Mouse (Mus musculus) embryonic facial prominence, embryonic 14.5 days (tissue): Measurements from ENCODE around the gene Nckap5l. TPM values are rescaled to one million over a fixed set of nuclear protein-coding genes. Genes with fewer than 3 reads are reported as not detected.

Experiments
- ATAC-seq: fragments of 200-750 bp; cut with Nextera tagmentation; 2 replicates; pipeline ENCODE4 v1.8.0; 2017; ENCODE audit warnings: low read depth, moderate number of reproducible peaks, moderate TSS enrichment
- DNase-seq: peaks from one replicate; pipeline ENCODE4 v3.0.0-alpha.2; 2015; ENCODE audit warnings: low spot score
- H3K27ac ChIP-seq: fragments of 300-500 bp; sonication (generic); replicated peaks from 2 replicates; pipeline ENCODE4 v1.5.1; 2014; ENCODE audit warnings: low read depth, mild to moderate bottlenecking, low read length, moderate library complexity
- H3K27me3 ChIP-seq: fragments of 300-500 bp; sonication (generic); replicated peaks from 2 replicates; pipeline ENCODE4 v1.6.1; 2014; ENCODE audit warnings: low read length; ENCODE audit not compliant: control insufficient read depth, insufficient read depth
- H3K36me3 ChIP-seq: fragments of 300-500 bp; sonication (generic); 2 replicates; pipeline ENCODE4 v1.6.1; 2014; ENCODE audit warnings: low read length, mixed read lengths; ENCODE audit not compliant: control insufficient read depth, insufficient read depth
- H3K4me1 ChIP-seq: fragments of 300-500 bp; sonication (generic); 2 replicates; pipeline ENCODE4 v1.6.1; 2014; ENCODE audit warnings: antibody characterized with exemption, low read length; ENCODE audit not compliant: control insufficient read depth, insufficient read depth
- H3K4me2 ChIP-seq: fragments of 300-500 bp; sonication (generic); 2 replicates; pipeline ENCODE4 v1.6.1; 2014; ENCODE audit warnings: low read depth, mild to moderate bottlenecking, low read length, moderate library complexity, mixed read lengths
- H3K4me3 ChIP-seq: fragments of 300-500 bp; sonication (generic); 2 replicates; pipeline ENCODE4 v1.5.1; 2014; ENCODE audit warnings: low read depth, mild to moderate bottlenecking, low read length
- H3K9ac ChIP-seq: fragments of 300-500 bp; sonication (generic); 2 replicates; pipeline ENCODE4 v1.6.1; 2014; ENCODE audit warnings: low read depth, mild to moderate bottlenecking, low read length, moderate library complexity, mixed read lengths
- H3K9me3 ChIP-seq: fragments of 300-500 bp; sonication (generic); 2 replicates; pipeline ENCODE4 v1.6.1; 2016; ENCODE audit warnings: low read length; ENCODE audit not compliant: control insufficient read depth
- WGBS: fragments of 180-500 bp; shearing (Covaris S2); extraction: QIAGEN DNeasy Blood & Tissue Kit; methylation state at CpG from one replicate; pipeline ENCODE4 v1.1.7; 2014; 5-methylcytosine and 5-hydroxymethylcytosine counted together
- polyA plus RNA-seq: library from polyadenylated mRNA; unstranded; fragments of >200 nt; fragmentation: Nextera tagmentation; extraction: Ambion mirVana; gene quantifications from 2 replicates; pipeline ENCODE4 v1.2.1, GENCODE M21; 2014

Gene Nckap5l
- polyA plus RNA-seq, result 12.5 and 13.1 TPM in 2 replicates

DNA sequence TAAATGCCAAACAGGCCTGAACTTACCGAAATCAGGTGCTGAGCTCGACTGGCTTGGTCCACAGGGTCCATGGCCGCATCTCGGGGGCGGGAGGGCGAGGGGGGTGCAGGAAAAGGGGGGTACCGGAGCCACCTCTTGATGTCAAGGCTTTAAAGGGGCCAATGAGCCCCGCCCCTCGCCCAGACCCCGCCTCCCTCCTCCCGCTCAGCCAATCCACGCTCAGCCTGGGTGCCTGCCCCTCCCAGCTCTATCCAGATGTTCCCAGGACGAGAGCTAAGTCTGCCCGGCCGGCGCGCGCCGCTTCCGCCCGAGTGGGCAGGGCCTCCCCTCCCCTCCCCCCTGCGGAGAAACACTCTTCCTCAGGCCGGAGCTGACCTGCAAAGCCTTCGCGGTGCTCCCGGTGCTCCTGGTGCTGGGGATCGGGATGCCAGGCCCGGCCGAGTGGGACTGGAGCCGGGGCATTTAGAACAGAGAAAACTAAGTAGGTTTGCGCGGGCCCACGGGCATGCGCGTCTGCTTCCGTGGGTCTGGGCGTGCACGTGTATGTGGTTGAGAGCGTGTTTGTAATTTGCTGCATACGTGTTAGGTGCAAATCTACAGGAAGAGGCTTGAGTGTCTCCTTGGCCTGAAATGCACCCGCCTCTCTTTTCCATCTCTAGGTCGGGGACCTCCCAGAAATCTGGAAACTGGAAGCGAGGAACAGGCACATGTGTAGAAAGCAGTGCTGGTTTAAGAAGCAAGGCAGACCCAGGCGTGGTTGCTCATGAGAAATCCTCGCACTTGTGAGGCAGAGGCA, at the start of gene Nckap5l:
Gene Nckap5l, minus strand, starts transcription at position 143 of the 796 bp plus-strand sequence.
- peak within 1 kb of the TSS; percentile 85 for H3K4me3 ChIP-seq
- no peaks in the 10 kb centered on the region for H3K27me3 ChIP-seq
- peaks cover 24% of the 10 kb centered on the region for H3K4me1 ChIP-seq
- peak; percentile 97 for DNase-seq
- WGBS, result under 1% methylated on average over 29 of the region's 45 CpGs
- peak within 1 kb of the TSS; percentile 93 for H3K27ac ChIP-seq
- peak within 1 kb of the TSS; percentile 61 for H3K4me2 ChIP-seq
- 0 out of 2 replicates have a peak, but pooled peaks cover 20% of the 10 kb centered on the region for H3K36me3 ChIP-seq
- H3K9me3 ChIP-seq, result no peaks in the 10 kb centered on the region
- peak; percentile 95 for ATAC-seq
- peak within 1 kb of the TSS; percentile 84 for H3K9ac ChIP-seq

- Histone ChIP-seq H3K36me3 (no peaks in the 10 kb centered on the region), H3K27me3 (no peaks in the 10 kb centered on the region), H3K9me3 (no peaks in the 10 kb centered on the region), H3K27ac (no peak overlapping the region), H3K9ac (no peak overlapping the region), H3K4me1 (peaks cover 38% of the 10 kb centered on the region), H3K4me3 (no peak overlapping the region), H3K4me2 (no peak overlapping the region)
- 68% methylated on average over 15 of the region's 15 CpGs for WGBS
- ATAC-seq (no peak), DNase-seq (no peak)
Observed at GRCm38 (mm10) chr15:99505324-99506095, 48.0 kb upstream of the Nckap5l start.

GRCm38 (mm10) chr15:99503256-99503655, 45.7 kb upstream of the Nckap5l start:
- H3K9me3 ChIP-seq, result no peaks in the 10 kb centered on the region
- no peak overlapping the region for H3K4me2 ChIP-seq
- no peak overlapping the region for H3K27ac ChIP-seq
- DNase-seq, result no peak
- H3K36me3 ChIP-seq, result no peaks in the 10 kb centered on the region
- H3K9ac ChIP-seq, result no peak overlapping the region
- ATAC-seq, result no peak
- H3K27me3 ChIP-seq, result no peaks in the 10 kb centered on the region
- WGBS, result 63% methylated on average over 5 of the region's 5 CpGs
- peaks cover 38% of the 10 kb centered on the region for H3K4me1 ChIP-seq
- no peak overlapping the region for H3K4me3 ChIP-seq

DNA sequence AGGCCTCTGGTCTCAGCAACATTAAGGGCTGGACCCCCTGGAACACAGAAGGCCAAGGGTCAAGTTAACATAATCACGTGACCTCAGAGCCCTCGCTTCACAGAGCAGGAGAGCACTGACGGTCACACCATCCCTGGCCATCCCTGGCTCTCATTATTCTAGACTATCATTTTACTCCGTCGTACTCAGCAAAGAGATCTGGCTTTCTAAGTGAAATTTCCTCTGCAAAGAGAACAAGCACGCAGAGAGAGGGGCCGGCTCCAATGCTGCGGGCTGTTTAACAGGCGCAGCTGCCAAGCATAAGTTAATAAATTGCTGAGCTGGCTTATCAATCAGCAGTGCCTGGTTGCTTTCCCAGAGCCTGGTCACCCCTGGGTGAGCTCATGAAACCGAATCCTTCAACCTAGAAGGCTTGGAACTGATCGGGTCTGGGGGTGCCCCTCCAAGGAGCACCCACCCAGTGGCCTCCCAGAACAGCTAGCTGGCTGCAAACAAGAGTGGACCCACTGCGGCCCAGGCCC, 44.8 kb upstream of the Nckap5l start:
- peak; percentile 34 for ATAC-seq
- H3K9me3 ChIP-seq, result no peaks in the 10 kb centered on the region
- peak overlapping the region; percentile 0; the same call in 1 of the 2 replicates for H3K4me2 ChIP-seq
- peaks cover 46% of the 10 kb centered on the region for H3K4me1 ChIP-seq
- 22% methylated on average over 12 of the region's 12 CpGs for WGBS
- no peak overlapping the region for H3K9ac ChIP-seq
- H3K36me3 ChIP-seq, result no peaks in the 10 kb centered on the region
- H3K4me3 ChIP-seq, result no peak overlapping the region
- no peaks in the 10 kb centered on the region for H3K27me3 ChIP-seq
- peak; percentile 82 for DNase-seq
- H3K27ac ChIP-seq, result peak overlapping the region; percentile 68

GRCm38 (mm10) chr15:99501292-99502260, 44.0 kb upstream of the Nckap5l start:
- Histone ChIP-seq H3K27me3 (no peaks in the 10 kb centered on the region), H3K9ac (no peak overlapping the region), H3K36me3 (no peaks in the 10 kb centered on the region), H3K27ac (peak overlapping the region; percentile 68), H3K9me3 (no peaks in the 10 kb centered on the region), H3K4me1 (peaks cover 48% of the 10 kb centered on the region), H3K4me2 (peak overlapping the region; percentile 0; the same call in 1 of the 2 replicates), H3K4me3 (no peak overlapping the region)
- DNase-seq (peak; percentile 57), ATAC-seq (peak; percentile 31; the same call in 1 of the 2 replicates)
- 48% methylated on average over 20 of the region's 20 CpGs for WGBS

DNA sequence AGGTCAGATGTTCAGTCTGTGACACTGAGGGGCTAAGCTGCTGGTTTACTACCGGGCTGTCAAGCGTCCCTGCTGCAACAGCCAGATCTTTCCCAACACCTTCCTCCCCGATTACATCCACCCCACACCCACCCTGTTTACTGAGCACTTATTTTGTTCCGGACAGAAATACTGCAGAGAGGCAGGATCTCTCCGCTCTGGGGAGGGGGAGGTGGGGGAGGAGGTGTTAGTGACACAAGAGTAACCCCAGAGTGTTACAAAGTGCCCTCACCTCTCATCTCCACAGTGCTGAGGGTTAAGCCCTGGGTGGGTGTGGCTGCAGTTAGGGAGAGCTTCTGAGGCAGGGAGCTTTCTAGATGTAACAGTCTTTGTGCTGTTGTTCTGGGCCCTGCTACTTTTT, 42.8 kb upstream of the Nckap5l start:
- ATAC-seq, result no peak
- WGBS, result 51% methylated on average over 5 of the region's 5 CpGs
- peaks cover 40% of the 10 kb centered on the region for H3K4me1 ChIP-seq

GRCm38 (mm10) chr15:99499726-99500125, 42.2 kb upstream of the Nckap5l start:
- ATAC-seq (no peak), DNase-seq (no peak)
- 48% methylated on average over 6 of the region's 6 CpGs for WGBS
- H3K4me3 ChIP-seq, result no peak overlapping the region
- H3K4me2 ChIP-seq, result no peak overlapping the region
- H3K9me3 ChIP-seq, result no peaks in the 10 kb centered on the region
- peaks cover 35% of the 10 kb centered on the region for H3K4me1 ChIP-seq
- H3K9ac ChIP-seq, result no peak overlapping the region
- no peaks in the 10 kb centered on the region for H3K27me3 ChIP-seq
- no peaks in the 10 kb centered on the region for H3K36me3 ChIP-seq
- H3K27ac ChIP-seq, result no peak overlapping the region

More for the DNA sequence above, 42.8 kb upstream of the Nckap5l start:
- Histone ChIP-seq H3K36me3 (no peaks in the 10 kb centered on the region), H3K4me3 (no peak overlapping the region), H3K27ac (no peak overlapping the region), H3K27me3 (no peaks in the 10 kb centered on the region), H3K9me3 (no peaks in the 10 kb centered on the region), H3K9ac (no peak overlapping the region), H3K4me2 (no peak overlapping the region)
- DNase-seq, result no peak

DNA sequence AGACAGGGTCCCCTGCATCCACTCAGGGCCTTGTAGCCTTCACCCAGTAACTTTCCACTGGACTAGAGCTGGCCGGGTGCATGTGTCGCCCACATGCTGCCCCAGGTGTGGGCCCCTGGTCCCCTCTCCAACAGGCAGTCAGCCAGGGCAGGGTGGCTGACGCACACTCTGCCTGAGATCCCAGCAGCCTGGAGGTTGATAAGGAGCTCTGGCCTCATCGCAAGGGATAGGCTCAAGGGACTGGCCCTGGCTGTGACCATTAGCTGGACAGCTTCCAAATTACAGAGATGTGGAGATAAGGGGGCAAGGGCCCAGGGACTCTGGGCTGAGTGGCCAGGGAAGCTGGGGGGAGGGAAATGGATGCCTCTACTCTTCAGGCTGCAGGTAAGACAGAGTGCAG, 41.2 kb upstream of the Nckap5l start:
- Histone ChIP-seq H3K27ac (no peak overlapping the region), H3K4me2 (no peak overlapping the region), H3K36me3 (no peaks in the 10 kb centered on the region), H3K4me3 (no peak overlapping the region), H3K9me3 (no peaks in the 10 kb centered on the region), H3K9ac (no peak overlapping the region), H3K4me1 (peaks cover 26% of the 10 kb centered on the region), H3K27me3 (no peaks in the 10 kb centered on the region)
- ATAC-seq (no peak), DNase-seq (no peak)
- 61% methylated on average over 4 of the region's 4 CpGs for WGBS
